Mouse (Mus musculus) E14TG2a.4 (cell line): ENCODE measurements around the gene Nrip3.

Experiments used
- H3K27me3 ChIP-seq: 2 replicates; pipeline ENCODE4 v1.6.1; 2014; ENCODE audit warnings: low read length, control low read depth; ENCODE audit not compliant: insufficient read depth
- H3K36me3 ChIP-seq: 2 replicates; pipeline ENCODE4 v1.6.1; 2014; ENCODE audit warnings: low read length, control low read depth; ENCODE audit not compliant: insufficient read depth
- H3K4me1 ChIP-seq: replicated peaks from 2 replicates; pipeline ENCODE4 v1.6.1; 2014; ENCODE audit warnings: low read depth, low read length, control low read depth
- H3K4me3 ChIP-seq: replicated peaks from 2 replicates; pipeline ENCODE4 v1.5.1; 2014; ENCODE audit warnings: mild to moderate bottlenecking, low read length
- H3K9me3 ChIP-seq: 2 replicates; pipeline ENCODE4 v1.6.1; 2014; ENCODE audit warnings: low read length, control low read depth
- CTCF ChIP-seq: conservative IDR thresholded peaks from 2 replicates; pipeline ENCODE4 v1.5.1; 2014; ENCODE audit warnings: low read length
- NANOG ChIP-seq: IDR thresholded peaks from 2 replicates; pipeline ENCODE4 v1.6.1; 2014; ENCODE audit warnings: borderline replicate concordance, low read length, mixed read lengths
- POU5F1 ChIP-seq: IDR thresholded peaks from 2 replicates; pipeline ENCODE4 v1.6.1; 2014; ENCODE audit warnings: low read length, borderline replicate concordance

Nrip3 gene

DNA sequence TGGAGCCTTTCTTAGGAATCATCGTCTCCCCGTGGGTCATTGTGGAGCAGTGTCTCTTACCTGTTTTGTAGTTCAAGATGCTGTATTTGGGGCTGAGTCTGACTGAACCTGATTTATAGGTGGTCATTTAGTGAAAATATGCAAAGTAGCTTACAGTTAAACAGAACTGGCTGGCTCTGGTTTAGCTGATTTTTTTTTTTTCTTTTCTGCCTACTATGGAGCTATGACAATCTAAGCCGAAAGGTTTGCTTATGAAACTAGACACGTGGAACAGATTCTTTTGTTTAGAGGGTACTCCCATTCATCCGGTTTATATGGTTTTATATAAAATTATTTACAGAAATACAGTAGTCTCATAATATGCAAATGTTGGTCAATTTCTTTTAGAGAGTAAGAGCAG is 50.2 kb downstream of the Nrip3 start, which contains the start of gene Ascl3:
Gene Ascl3 (minus strand): TSS at position 101 of the 400 bp plus-strand sequence.
- Histone ChIP-seq H3K27me3 (peaks cover 18% of the 10 kb centered on the region), H3K36me3 (no peaks in the 10 kb centered on the region), H3K4me3 (no peak within 1 kb of the TSS), H3K4me1 (peaks cover 13% of the 10 kb centered on the region), H3K9me3 (no peaks in the 10 kb centered on the region)
- no peak for TF ChIP-seq CTCF
- TF ChIP-seq POU5F1, result no peak

DNA sequence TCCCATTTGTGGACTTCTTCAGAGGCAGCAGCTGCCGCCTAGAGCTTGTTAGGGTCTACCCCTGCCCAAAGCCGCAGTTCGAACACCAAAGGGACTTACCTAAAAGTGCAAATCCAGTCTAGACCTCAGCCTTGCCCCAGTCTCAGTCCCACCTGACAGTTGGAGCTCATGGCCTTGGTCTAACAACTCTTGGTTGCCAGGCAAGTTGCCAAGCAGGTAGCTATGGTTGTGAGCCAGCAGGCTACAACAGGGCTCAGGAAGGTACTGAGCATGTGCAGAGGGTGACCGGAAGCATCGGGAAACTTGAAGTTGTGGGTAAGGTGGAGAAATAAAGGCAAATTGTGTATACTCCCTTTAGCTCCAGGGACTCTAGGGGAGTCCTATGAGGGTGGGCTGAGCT is 58.1 kb downstream of the Nrip3 start, which contains the start of gene BC051019:
Gene BC051019 (minus strand): TSS at position 154 of the 400 bp plus-strand sequence.
- H3K36me3 ChIP-seq, result no peaks in the 10 kb centered on the region
- no peak within 1 kb of the TSS for H3K4me3 ChIP-seq
- peaks cover 23% of the 10 kb centered on the region for H3K27me3 ChIP-seq
- TF ChIP-seq POU5F1 (no peak), NANOG (no peak), CTCF (no peak)
- H3K4me1 ChIP-seq, result peaks cover 30% of the 10 kb centered on the region
- H3K9me3 ChIP-seq, result no peaks in the 10 kb centered on the region

DNA sequence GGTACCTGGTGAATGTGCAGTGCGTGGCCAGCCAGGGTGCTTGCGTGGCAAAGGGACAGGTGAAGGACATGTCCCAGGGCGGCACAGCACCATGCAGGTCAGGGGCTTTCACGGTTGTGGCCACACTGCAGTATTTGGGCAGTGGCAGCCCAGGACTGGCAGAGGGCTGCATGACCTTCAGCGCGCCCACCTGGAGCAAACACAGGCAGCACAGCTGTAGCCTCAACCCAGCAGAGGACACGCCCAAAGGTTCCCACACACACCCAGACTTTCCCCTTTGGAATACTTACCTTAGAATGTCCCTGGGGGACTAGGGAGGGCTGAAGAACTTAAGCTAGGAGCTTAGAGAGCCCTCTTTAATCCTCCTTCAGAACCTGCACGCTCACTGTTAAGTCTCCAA is 58.7 kb downstream of the Nrip3 start:
- Histone ChIP-seq H3K36me3 (no peaks in the 10 kb centered on the region), H3K9me3 (no peaks in the 10 kb centered on the region), H3K4me1 (peaks cover 30% of the 10 kb centered on the region), H3K27me3 (peaks cover 22% of the 10 kb centered on the region), H3K4me3 (no peak overlapping the region)
- TF ChIP-seq NANOG, result no peak
- no peak for TF ChIP-seq POU5F1
- no peak for TF ChIP-seq CTCF

DNA sequence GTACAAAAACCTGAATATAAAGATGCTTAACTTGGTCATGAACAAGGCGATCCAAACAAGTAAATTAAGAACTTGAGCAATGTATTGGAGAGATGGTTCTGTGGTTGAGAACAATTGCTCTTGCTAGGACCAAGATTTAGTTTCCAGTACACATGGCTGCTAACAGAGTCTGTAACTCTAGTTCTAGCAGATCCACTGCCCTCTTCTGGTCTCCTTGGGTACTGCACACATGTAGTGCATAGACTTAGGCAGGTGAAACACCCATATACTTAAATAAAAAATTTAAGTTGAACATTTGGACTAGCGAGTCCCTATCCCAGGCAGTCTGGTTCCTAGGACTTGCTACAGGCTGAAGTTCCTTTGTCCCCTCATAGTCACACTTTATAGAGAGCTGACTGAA is 59.2 kb downstream of the Nrip3 start:
- Histone ChIP-seq H3K36me3 (no peaks in the 10 kb centered on the region), H3K4me1 (peaks cover 27% of the 10 kb centered on the region), H3K9me3 (no peaks in the 10 kb centered on the region), H3K4me3 (no peak overlapping the region), H3K27me3 (peaks cover 17% of the 10 kb centered on the region)
- TF ChIP-seq POU5F1 (no peak), CTCF (peak; percentile 83)

DNA sequence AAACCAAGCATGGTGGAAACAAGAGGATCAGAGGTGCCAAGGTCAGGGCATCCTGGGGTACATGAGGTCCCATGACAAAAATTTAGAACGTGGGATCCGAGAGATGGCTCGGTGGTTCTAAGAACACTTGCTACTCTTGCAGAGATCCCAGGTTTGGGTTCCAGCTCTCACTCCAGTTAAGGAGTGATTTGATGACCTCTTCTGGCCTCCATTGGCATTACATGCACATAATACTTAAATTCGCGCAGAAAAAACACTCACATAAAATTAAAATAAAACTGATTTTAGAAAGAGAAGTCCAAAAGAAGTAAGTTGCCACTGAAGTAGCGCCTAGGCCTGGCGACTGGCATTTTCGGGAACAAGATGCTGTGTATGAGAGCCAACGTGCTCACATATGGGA is 62.5 kb downstream of the Nrip3 start:
- no peak overlapping the region for H3K4me3 ChIP-seq
- peaks cover 15% of the 10 kb centered on the region for H3K4me1 ChIP-seq
- H3K36me3 ChIP-seq, result no peaks in the 10 kb centered on the region
- H3K27me3 ChIP-seq, result no peaks in the 10 kb centered on the region
- TF ChIP-seq NANOG (no peak), POU5F1 (no peak), CTCF (peak; percentile 58)
- H3K9me3 ChIP-seq, result no peaks in the 10 kb centered on the region

DNA sequence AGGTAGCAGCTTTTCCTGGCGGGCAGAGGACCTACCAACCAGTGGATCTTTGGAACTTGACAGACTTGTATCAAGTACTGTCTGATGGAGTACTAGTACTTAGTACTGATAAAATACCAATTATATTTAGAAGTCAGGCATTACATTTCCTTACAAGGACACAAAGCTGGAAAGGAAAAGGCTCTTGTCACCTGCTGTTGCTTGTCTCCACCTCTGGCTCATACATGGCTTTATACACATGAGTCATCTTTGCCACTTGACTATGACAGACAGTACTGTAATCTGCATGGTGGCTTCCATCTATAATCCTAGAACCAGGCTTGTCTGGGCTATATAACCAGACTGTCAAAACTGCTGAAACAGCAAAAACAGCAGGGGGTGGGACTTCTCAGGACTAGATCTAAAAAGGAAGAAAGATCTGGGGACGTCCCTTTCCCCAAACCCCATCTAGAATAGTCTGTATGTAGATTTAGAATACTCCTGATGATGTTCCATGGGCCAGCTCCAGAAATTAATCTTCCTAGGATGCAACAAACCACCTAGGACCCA is 68.3 kb downstream of the Nrip3 start:
- H3K9me3 ChIP-seq, result no peaks in the 10 kb centered on the region
- TF ChIP-seq NANOG (no peak), POU5F1 (no peak), CTCF (no peak)

DNA sequence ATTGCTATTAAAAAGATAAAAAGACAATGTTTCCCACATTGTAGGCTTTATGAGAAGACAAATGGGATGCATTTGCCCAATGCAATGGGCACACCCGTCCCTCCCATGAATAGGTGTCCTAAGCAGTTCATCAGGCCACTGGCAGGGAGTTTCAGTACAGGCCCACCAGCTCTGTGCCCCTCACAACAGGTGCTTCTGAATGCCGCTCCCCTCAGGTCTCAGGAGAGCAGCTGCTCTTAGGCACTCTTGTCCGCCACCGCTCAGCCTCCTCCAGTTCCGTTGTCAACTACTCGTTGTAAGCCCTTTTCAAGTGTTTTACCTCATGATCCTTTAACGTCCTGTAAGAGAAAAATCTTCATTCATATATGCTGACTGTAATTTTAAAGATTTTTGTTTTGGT is 69.6 kb downstream of the Nrip3 start:
- Histone ChIP-seq H3K9me3 (no peaks in the 10 kb centered on the region), H3K4me1 (peaks cover 14% of the 10 kb centered on the region; the same call in 1 of the 2 replicates), H3K27me3 (no peaks in the 10 kb centered on the region), H3K4me3 (no peak overlapping the region), H3K36me3 (peaks cover 64% of the 10 kb centered on the region)
- no peak for TF ChIP-seq CTCF
- no peak for TF ChIP-seq NANOG
- no peak for TF ChIP-seq POU5F1

More for the DNA sequence above, 68.3 kb downstream of the Nrip3 start:
- Histone ChIP-seq H3K4me3 (no peak overlapping the region), H3K36me3 (peaks cover 51% of the 10 kb centered on the region), H3K27me3 (no peaks in the 10 kb centered on the region), H3K4me1 (peaks cover 14% of the 10 kb centered on the region; the same call in 1 of the 2 replicates)

DNA sequence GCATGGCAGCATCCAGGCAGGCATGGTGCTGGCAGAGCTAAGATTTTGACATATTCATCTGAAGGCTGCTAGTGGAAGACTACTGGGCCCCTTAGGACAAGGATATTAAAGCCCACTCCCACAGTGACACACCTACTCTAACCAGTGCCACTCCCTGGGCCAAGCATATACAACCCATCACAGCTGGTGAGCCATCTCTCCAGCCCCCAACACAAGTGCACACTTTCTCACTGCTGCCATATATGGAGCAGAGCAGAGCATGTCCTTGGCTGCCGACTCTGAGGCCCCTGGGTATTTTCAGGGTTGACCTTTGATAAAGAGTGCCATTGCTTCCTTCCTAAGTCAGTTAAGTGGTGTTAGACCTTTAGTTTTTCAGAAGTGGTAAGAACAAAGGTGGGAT is 71.8 kb downstream of the Nrip3 start:
- H3K4me3 ChIP-seq, result no peak overlapping the region
- peaks cover 83% of the 10 kb centered on the region for H3K36me3 ChIP-seq
- H3K27me3 ChIP-seq, result no peaks in the 10 kb centered on the region
- no peaks in the 10 kb centered on the region for H3K9me3 ChIP-seq
- H3K4me1 ChIP-seq, result peaks cover 20% of the 10 kb centered on the region
- no peak for TF ChIP-seq CTCF
- no peak for TF ChIP-seq POU5F1
- no peak for TF ChIP-seq NANOG

DNA sequence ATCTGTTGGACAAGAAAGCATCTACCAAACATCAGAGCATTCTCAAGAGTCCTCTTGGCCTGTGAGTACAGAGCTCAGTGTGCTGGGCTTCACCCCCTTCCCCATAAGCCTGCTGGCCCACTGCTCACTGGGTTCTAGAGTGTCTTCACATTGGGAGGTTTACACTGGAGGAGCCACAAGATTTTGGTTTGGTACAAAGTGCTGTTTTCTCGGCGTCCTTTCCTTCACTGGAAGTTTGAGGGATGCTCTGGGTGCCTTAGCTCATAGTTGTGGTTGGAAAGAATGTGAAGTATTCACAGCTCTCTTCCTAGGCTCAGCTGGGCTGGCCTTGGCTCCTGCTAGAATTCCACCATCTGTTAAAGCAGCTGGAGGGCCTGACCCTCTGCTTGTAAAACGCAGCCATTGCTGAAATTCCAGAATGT is 72.9 kb downstream of the Nrip3 start:
- H3K9me3 ChIP-seq, result no peaks in the 10 kb centered on the region
- H3K27me3 ChIP-seq, result no peaks in the 10 kb centered on the region
- H3K36me3 ChIP-seq, result peaks cover 83% of the 10 kb centered on the region
- no peak overlapping the region for H3K4me3 ChIP-seq
- peaks cover 23% of the 10 kb centered on the region for H3K4me1 ChIP-seq
- TF ChIP-seq NANOG (no peak), CTCF (no peak), POU5F1 (no peak)
